Mouse (Mus musculus) embryonic stem cell, embryonic (primary cell): ENCODE results near the gene Camk2n1.

Experiments used
- CTCF ChIA-PET, 4 experiments: fragments of 300-600 bp in 2 of 4; fragments of 350-600 bp in 2 of 4; sonication (Branson Sonifier 250); formaldehyde crosslinking; loops; one replicate each; lab custom pipeline; 2022; ENCODE audit warnings: inconsistent platforms in 2 of 4; lab: Charles Lee
- POLR2A ChIA-PET, 4 experiments: fragments of 300-600 bp in 2 of 4; fragments of 350-600 bp in 2 of 4; sonication (Branson Sonifier 250); formaldehyde crosslinking; loops; one replicate each; lab custom pipeline; 2022; ENCODE audit warnings: antibody characterized with exemption in 4 of 4, inconsistent platforms in 1 of 4; lab: Charles Lee

Gene Camk2n1

DNA sequence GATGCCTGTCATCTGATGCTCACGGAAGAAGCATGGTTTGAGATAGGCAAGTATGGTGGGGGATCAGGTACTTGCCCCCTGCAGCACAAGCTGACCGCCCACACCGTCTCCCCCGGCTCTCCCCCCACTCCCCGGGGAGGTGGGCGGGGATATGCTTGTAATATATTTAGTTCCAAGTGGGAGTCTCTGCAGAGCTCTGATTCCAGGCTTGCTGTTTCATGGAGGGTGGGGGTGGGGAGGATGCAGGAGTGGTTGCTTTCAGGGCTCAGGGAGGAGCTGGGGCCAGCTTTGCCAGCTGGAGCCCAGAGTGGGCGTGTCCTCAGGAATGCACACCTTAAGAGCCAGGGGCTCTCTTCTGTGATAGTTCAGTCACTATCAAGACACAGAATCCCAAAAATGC is 15.0 kb downstream of the Camk2n1 start:
- POLR2A ChIA-PET, result interaction anchor here in 2 of 4 experiments (0.5 to 1.0 kb wide), 6 partner anchors 12 to 309 kb away, joined by 3 to 5 read pairs (median 3); no protein-coding TSS in a partner anchor
- CTCF ChIA-PET, result interaction anchor here in 3 of 4 experiments (0.6 to 0.8 kb wide), 4 partner anchors 10 to 211 kb away, joined by 3 to 5 read pairs (median 4); no protein-coding TSS in a partner anchor

DNA sequence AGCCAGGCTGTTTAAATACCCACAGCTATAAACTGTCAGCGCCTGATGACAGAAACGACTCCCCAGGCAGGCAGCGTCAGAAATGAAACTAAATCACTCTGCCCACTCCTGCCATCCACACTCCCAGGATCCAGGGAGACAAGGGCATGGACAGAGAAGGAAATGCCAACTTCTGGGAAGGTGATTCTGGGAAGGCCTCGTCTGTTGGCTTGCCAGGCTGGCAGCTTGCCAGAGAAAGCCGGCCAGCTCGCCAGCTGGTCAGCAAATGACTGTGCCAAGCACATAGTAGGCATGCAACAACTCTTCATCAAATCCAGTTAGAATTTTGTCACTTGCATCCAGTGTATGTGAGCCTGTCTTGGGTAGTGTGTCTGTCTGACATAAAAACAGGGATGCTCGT is 17.1 kb downstream of the Camk2n1 start:
- ChIA-PET CTCF (no interaction called here), POLR2A (interaction anchor here in 1 of 4 experiments (0.6 kb wide), 1 partner anchor 22 kb away, joined by 3 read pairs; no protein-coding TSS in a partner anchor)

DNA sequence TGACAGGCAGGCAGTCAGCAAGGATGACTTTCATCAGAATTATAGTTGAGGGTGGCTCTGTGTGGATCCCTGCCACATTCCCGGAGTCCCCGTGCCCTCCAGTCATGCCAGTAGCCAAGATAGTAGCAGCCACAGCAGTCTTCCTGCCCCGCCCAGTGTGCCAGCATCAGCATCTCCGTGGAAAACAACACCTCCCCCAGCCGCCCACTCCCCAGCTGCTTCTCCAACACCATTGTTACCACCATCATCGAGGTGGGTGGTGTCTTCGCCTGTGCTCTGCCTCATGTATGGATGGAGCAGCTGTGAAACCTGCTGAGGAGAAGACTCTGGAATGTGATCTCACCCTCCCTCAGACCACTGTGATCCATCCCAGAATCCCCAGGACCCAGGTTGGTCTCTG is 25.5 kb downstream of the Camk2n1 start:
- ChIA-PET POLR2A (interaction anchor here in 3 of 4 experiments (0.6 to 1.9 kb wide), 5 partner anchors 10 to 30 kb away, joined by 3 to 6 read pairs (median 4); no protein-coding TSS in a partner anchor), CTCF (interaction anchor here in 3 of 4 experiments (0.6 to 0.7 kb wide), 4 partner anchors 26 to 1123 kb away, joined by 3 to 15 read pairs (median 4); partner anchors contain the start of gene Gm21969 (in 1 of the 3))

DNA sequence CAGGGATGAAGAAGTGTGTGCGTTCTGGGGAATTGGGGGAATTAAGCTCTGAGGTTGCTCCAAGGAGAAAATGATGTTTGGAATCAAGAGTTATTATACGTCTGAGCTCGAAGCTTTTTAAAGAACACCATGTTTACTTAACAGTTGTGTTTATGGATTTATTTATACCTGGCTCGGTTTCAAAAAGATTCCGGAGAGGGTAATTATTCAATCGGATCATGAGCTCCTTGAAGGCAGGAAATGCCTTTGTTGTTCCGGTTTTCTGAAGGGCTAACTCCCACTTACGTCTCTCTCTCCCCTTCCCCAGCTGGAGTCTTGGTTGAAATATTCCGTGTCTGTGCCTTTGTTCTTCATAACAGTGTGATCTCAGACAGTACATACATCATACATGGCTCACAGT is 26.8 kb downstream of the Camk2n1 start:
- CTCF ChIA-PET, result interaction anchor here in 1 of 4 experiments (0.5 to 0.7 kb wide), 2 partner anchors 63 to 1735 kb away, joined by 4 read pairs; no protein-coding TSS in a partner anchor

DNA sequence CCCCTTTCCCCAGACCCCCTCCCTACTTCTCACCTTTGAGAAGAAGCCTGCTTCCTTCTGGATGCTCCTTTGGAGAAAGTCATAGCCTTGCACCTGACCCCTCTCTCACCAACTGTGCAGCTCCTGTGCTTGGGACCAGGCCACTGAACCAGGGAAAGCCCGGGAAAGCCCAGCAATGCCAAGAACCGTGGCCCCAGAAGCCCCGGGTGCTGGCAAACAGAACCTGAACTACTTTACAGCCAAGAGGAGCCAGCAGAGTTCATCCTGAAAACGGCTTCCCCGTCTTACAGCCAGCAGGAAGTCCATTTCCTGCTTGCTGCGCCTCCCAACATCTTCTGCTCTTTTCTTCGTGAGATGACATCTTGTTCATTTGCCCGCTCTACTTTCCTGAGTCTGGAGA is 28.6 kb downstream of the Camk2n1 start:
- ChIA-PET POLR2A (interaction anchor here in 1 of 4 experiments (0.7 kb wide), 2 partner anchors 15 to 87 kb away, joined by 5 to 6 read pairs; no protein-coding TSS in a partner anchor), CTCF (interaction anchor here in 1 of 4 experiments (0.6 kb wide), 1 partner anchor 844 kb away, joined by 5 read pairs; no protein-coding TSS in a partner anchor)

More for the DNA sequence above, 26.8 kb downstream of the Camk2n1 start:
- POLR2A ChIA-PET, result interaction anchor here in 2 of 4 experiments (0.9 to 1.9 kb wide), 4 partner anchors 9 to 17 kb away, joined by 3 to 6 read pairs (median 4); no protein-coding TSS in a partner anchor

DNA sequence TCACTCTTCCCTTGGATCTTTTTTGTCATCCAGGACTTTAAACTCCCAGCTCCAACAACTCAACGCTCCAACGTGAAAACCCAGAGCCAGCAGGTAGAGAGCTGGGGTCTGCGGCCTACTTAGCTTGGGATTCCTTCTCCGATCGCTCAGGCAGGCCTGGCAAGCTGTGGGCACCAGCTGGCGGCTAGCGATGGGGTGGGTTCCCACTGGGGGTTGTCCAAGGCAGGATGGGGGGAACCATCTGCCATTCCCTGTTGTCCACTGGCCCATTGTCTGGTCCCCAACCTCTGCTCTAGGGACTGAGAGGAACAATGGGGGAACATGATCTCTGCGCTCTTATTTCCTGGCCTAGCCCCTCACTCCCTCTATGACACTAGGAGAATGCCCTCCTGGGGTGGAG is 34.1 kb downstream of the Camk2n1 start:
- ChIA-PET POLR2A (interaction anchor here in 3 of 4 experiments (0.5 to 1.0 kb wide), 5 partner anchors 12 to 1325 kb away, joined by 3 to 5 read pairs (median 4); no protein-coding TSS in a partner anchor), CTCF (interaction anchor here in 2 of 4 experiments (0.6 kb wide), 2 partner anchors 39 to 76 kb away, joined by 3 read pairs; no protein-coding TSS in a partner anchor)

DNA sequence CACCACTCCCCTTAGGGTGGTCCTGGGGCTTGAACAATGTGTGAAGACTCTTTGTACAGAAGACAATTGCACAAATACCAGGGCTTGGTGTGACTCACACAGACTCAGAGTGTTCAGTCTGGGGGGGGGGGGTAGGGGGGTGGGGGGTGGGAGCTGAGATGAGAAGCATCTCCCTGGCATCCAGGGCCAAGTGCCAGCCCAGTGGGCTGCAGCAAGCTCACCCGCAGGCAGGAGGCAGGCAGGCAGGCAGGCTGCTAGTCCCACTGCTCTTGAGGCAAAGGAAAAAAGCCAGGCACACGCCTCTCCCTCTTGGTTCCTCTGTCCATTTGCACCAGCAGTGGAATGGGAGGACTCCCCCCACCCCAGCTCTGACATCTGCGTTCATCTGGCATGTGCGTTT is 37.0 kb downstream of the Camk2n1 start:
- POLR2A ChIA-PET, result interaction anchor here in 2 of 4 experiments (0.6 to 1.7 kb wide), 8 partner anchors 9 to 1487 kb away, joined by 3 to 5 read pairs (median 3); no protein-coding TSS in a partner anchor
- CTCF ChIA-PET, result interaction anchor here in 3 of 4 experiments (0.6 to 1.5 kb wide), 6 partner anchors 9 to 939 kb away, joined by 3 to 5 read pairs (median 4); no protein-coding TSS in a partner anchor

DNA sequence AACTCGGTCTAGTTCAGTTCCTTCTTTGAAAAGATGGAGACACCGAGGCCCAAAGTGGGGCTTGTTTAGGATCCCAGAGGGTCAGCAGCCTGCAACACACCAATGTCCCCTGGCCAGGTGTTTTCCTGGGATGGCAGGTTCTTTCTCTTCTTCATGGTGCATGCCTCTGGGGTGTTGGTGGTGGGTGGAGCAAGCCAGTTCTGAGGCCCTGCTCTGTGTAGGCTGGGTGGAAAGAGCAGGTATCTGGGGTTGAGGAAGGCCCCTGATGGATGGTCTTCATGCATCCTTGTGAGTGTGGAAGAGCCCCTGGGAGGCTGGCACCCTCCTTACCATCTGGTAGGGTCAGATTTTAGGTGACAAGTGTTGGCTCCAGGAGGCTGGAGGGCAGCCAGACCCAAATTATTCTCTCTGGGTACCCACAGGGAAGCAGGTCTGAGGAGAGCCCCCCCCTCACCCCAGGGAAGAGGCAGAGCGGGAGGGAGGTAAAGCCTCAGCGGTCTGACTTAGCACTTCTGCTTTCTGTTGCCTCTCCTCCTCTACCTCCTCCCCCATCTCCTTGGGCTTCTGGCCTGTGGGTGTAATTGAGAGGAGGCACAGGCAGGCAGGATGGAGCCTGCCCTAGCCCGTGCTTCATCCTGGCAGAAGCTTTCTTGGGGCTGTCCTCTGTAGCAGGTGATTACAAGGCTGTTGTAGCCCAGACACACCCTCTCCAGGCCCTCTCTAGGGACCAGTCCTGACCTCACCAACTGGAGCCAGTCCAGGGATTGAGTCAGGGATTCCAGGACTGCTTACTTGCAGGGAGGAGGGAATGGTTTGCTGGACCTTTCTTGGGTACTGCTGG is 39.3 kb downstream of the Camk2n1 start:
- ChIA-PET POLR2A (no interaction called here), CTCF (no interaction called here)

DNA sequence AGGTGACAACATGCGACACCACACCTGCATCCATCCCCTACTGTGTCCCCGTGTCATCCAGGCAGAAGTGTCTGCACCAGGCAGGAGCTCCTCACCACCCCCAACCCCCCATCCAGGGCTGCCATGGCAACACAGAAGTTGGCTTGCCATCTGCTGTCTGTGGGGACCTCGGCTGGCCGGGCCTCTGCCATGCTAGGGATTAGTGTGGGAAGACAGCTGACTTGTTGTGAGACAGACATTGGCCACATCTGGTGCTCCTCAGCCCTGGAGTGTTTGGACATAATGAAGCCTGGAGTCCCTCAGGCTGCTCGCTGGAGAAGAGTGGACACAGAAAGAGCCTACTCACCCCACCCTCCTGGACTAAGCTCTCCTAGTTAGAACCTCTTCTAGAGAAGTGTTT is 40.8 kb downstream of the Camk2n1 start:
- ChIA-PET CTCF (interaction anchor here in 1 of 4 experiments (0.6 kb wide), 1 partner anchor 31 kb away, joined by 3 read pairs; no protein-coding TSS in a partner anchor), POLR2A (interaction anchor here in 2 of 4 experiments (0.5 to 2.6 kb wide), 3 partner anchors 31 to 47 kb away, joined by 3 to 16 read pairs (median 3); no protein-coding TSS in a partner anchor)

DNA sequence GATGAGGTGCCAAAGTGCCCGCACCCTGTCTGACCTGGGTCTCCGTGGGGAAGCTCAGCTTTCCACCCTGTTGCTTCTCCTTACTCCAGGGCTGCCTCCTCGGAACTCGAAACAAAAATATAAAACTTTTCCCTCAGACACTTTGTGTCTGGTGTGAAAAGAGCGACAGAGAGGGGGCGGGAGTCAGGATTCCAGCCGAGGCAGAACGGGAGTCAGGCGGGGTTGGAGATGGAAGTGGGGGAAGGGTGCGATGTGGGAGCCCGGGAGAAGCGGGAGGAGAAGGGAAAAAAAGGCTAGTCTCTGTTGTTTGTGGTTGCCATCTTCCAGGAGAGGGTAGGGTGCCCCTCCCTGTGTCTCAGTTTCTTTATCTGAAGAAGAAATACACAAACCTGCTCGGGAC is 41.7 kb downstream of the Camk2n1 start:
- CTCF ChIA-PET, result interaction anchor here (0.5 to 1.7 kb wide), 11 partner anchors 9 to 982 kb away, joined by 3 to 8 read pairs (median 5); no protein-coding TSS in a partner anchor
- POLR2A ChIA-PET, result interaction anchor here (0.5 to 2.6 kb wide), 13 partner anchors 16 to 864 kb away, joined by 3 to 16 read pairs (median 4); no protein-coding TSS in a partner anchor

DNA sequence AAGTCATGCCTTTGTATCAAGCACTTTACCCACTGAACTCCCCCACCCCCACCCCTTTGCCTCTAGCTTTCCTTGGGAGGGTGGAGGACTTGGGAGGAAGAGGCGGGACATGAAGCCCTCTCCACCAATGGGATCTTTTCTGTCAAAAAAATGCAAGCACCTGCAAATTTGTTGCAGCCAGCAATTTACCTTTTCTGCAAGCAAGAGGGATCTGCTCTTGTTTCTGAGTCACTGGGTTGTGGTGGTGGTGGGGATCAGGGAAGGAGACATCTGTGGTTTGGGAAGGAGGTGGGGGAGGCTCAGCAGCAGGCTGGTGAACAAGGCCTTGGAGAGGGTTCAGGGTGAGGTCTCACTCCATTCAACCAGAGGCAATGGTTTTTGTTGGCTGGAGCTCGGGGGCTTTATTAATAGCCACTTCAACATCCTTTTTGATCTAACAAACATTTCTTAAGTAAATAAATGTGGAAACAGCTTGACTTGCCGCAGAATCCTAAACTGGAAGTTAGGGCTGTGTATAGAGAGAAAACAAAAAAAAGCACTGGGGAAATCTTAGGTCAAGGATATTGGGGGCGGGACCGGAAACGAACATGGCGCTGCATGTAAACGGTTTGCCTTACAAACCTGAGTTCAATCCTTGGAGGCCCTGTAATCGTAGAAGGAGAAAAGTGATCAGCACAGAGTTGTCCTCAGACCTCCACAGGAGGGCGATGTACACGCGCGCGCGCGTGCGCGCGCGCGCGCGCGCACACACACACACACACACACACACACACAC is 42.8 kb downstream of the Camk2n1 start:
- ChIA-PET CTCF (interaction anchor here (0.6 to 1.7 kb wide), 19 partner anchors 8 to 853 kb away, joined by 3 to 8 read pairs (median 4); no protein-coding TSS in a partner anchor), POLR2A (interaction anchor here (0.5 to 2.6 kb wide), 25 partner anchors 12 to 225 kb away, joined by 3 to 16 read pairs (median 3); partner anchors contain the start of gene Camk2n1 (in 1 of the 4))

DNA sequence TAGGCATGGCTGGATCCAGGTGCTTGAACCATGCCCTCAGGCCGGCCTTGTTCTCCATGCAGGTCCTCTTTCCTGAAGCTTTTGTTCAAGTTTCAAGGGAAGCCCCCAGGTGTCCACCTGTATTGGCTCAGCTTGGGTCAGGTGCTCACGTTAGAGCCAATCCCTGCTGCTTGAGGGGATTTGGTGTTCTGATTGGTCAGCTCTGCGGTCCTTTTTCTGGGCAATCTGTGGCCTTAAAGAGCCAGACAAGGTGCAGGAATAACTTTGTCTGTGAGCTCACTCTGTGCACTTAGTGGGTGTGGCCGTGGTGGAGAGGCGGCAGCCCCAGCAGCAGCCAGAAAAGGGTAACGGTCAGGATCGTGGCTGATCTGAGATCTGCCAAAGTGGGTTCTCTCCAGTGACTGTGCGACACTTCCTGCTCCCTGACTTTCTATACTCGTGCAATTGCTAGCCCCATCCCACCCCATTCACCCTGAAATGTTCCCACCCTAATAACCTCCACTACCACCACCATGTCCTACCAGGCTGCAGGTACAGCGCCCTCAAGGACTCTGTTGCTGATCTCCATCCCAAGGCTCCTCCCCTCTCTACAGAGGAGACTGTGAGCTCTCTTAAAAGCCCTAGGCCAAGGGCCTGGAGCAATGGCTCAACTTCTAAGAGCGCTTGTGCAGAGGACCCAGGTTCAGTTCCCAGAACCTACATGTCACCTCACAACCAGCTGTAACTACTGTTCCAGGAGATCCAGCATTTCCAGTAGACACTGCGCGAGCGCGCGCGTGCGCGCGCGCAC is 45.9 kb downstream of the Camk2n1 start:
- ChIA-PET POLR2A (interaction anchor here (0.6 to 1.8 kb wide), 34 partner anchors 9 to 810 kb away, joined by 3 to 9 read pairs (median 4); partner anchors contain the start of genes Akr7a5 (in 1 of the 4), Camk2n1 (in 1 of the 4), Mul1 (in 1 of the 4) and Pqlc2 (in 1 of the 4)), CTCF (interaction anchor here (0.5 to 1.5 kb wide), 14 partner anchors 9 to 1816 kb away, joined by 3 to 13 read pairs (median 3); no protein-coding TSS in a partner anchor)

DNA sequence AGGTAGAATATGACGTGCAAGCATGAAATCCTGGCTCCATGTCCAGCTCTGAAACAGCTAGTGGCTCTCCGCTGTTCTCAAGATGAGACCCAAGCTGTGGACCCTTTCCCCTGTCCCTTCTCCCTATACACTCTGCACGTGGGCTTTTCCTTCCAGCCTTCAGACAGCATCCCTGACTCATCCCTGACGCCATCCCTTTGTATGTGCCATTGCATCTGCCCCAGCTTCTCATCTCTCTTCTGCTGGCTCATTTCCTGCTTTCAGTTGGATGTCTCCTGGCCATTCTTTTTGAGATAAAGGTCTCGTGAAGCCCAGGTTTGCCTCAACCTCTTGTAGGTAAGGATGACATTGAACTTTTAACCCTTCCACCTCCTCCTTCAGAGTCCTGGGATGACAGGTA is 46.9 kb downstream of the Camk2n1 start:
- CTCF ChIA-PET, result interaction anchor here in 1 of 4 experiments (1.0 kb wide), 1 partner anchor 355 kb away, joined by 3 read pairs; no protein-coding TSS in a partner anchor
- POLR2A ChIA-PET, result interaction anchor here (0.6 to 1.8 kb wide), 5 partner anchors 25 to 471 kb away, joined by 3 to 5 read pairs (median 4); no protein-coding TSS in a partner anchor

DNA sequence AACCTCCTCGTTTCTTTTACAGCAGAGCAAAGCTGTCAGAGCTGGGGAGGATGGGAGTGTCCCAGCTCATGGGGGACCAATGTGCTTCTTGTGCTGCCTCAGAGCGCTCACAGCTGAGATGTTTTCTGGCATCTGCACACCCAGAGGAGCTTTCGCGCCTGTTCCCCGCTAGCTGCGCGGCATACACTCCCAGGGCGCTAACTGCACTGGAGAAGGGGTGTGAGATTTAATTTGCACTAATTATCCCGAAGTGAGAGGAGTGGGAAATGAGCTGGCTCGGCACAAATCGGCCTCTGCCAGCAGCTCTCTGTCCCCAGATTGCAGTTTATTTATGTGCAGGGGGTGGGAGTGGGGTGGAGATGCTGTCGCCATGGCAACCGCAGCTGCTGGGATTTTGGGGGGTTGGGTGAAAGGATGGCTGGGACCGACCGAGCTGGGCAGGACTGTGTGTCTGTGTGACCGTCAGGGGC is 50.6 kb downstream of the Camk2n1 start:
- CTCF ChIA-PET, result interaction anchor here (0.5 to 2.1 kb wide), 20 partner anchors 8 to 544 kb away, joined by 3 to 9 read pairs (median 4); partner anchors contain the start of gene Gm13030 (in 1 of the 4)
- POLR2A ChIA-PET, result interaction anchor here in 3 of 4 experiments (0.6 to 1.8 kb wide), 7 partner anchors 13 to 202 kb away, joined by 3 to 5 read pairs (median 4); partner anchors contain the start of gene Camk2n1 (in 1 of the 3)

DNA sequence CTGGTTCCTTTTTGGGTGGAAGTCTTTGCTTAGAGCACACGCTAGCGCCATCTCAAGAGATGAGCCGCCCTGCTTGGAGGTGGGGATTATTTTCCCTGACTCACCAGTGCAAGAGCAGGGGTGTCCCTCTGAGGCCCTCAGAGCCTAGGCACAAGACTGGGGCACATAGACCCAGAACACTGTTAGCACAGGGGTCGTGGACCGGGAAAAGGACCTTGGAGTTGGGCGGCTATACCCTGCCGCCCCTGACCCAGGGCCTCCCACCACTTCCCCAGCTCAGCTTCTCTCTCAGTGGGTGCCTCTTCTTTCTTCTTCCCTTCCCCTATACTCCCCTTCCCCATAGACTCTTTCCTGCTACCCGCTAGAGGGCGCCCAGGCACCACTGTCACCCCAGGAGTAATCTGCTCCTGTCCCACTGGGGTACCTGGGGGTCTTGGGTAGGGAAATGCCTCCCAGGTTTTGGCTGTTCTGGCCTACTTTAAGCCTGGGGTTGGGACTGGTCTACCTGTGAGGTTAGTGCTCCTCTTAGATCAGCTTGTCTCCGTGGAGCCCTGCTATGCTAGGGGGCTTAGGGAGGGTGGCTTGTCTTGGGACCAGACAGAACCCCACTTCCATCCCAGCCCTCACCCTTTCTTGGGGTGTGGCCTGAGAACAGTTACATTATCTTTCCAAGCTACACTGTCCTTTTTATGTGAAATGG is 51.2 kb downstream of the Camk2n1 start:
- ChIA-PET CTCF (interaction anchor here (0.5 to 2.1 kb wide), 22 partner anchors 9 to 544 kb away, joined by 3 to 9 read pairs (median 4); partner anchors contain the start of gene Gm13030 (in 1 of the 4)), POLR2A (interaction anchor here in 3 of 4 experiments (0.5 to 1.8 kb wide), 6 partner anchors 12 to 284 kb away, joined by 3 to 6 read pairs (median 4); partner anchors contain the start of gene Camk2n1 (in 1 of the 3))
